Mouse (Mus musculus) MEL (cell line): ENCODE measurements around the gene Oca2. TPM values are rescaled to one million over a fixed set of nuclear protein-coding genes. Genes with fewer than 3 reads are reported as not detected.

ENCODE experiments used
- polyA plus RNA-seq, 2 experiments: library from polyadenylated mRNA; stranded (reverse) in 1 of 2; unstranded in 1 of 2; fragments of >175 nt in 1 of 2; fragments of >200 nt in 1 of 2; gene quantifications; 2 replicates each; pipeline versions ENCODE4 v1.2.1 to v1.2.4; 2012; ENCODE audit warnings: low replicate concordance in 2 of 2, low read depth in 1 of 2; ENCODE audit not compliant: insufficient read length in 2 of 2, insufficient read depth in 1 of 2, missing spikeins in 1 of 2
- total RNA-seq: library from RNA; depleted of rRNA; stranded (reverse); fragments of 300-350 nt; gene quantifications from 2 replicates; pipeline ENCODE4 v1.2.3, GENCODE M21; 2012; rRNA removed

The Oca2 gene
- total and polyA plus RNA-seq, 3 experiments: not detected

Other genes with a start within 250 kb of the Oca2 start
- 10.4 and 14.8 TPM in 2 replicates for gene Nipa1, start 219.8 kb upstream of the Oca2 start, total RNA-seq
- 10 to 100 TPM in 1 of 2 experiments, not detected in 1; 13.0 TPM for gene Nipa1, start 219.8 kb upstream of the Oca2 start, polyA plus RNA-seq
- 20.7 and 24.0 TPM in 2 replicates for gene Herc2, start 189.6 kb upstream of the Oca2 start, total RNA-seq
- 100 to 1,000 TPM in 1 of 2 experiments, 10 to 100 TPM in 1; 32.0 to 389 TPM for gene Herc2, start 189.6 kb upstream of the Oca2 start, polyA plus RNA-seq